Mouse (Mus musculus) myocyte (in vitro differentiated cells): ENCODE results near the gene Lect2. TPM values are rescaled to one million over a fixed set of nuclear protein-coding genes. Genes with fewer than 3 reads are reported as not detected.

Experiments
- H3K27me3 ChIP-seq: one replicate; pipeline ENCODE4 v1.6.1; 2011; ENCODE audit not compliant: control insufficient read depth, insufficient read depth, insufficient read length
- H3K36me3 ChIP-seq: one replicate; pipeline ENCODE4 v1.6.1; 2011; ENCODE audit not compliant: control insufficient read depth, insufficient read depth
- H3K4me2 ChIP-seq: one replicate; pipeline ENCODE4 v1.6.1; 2011; ENCODE audit warnings: low read depth, control low read depth
- H3K4me3 ChIP-seq: one replicate; pipeline ENCODE4 v1.5.1; 2011; ENCODE audit warnings: mild to moderate bottlenecking, control low read depth, moderate library complexity
- H3K79me2 ChIP-seq: one replicate; pipeline ENCODE4 v1.6.1; 2011; ENCODE audit not compliant: control insufficient read depth, insufficient read depth
- H3ac ChIP-seq: one replicate; pipeline ENCODE4 v1.6.1; 2011; ENCODE audit not compliant: control insufficient read depth, insufficient read length
- CEBPB ChIP-seq: IDR thresholded peaks from 2 replicates; pipeline ENCODE4 v1.6.1; 2011; ENCODE audit warnings: mild to moderate bottlenecking, moderate library complexity; ENCODE audit not compliant: poor library complexity, insufficient read depth, severe bottlenecking
- E2F4 ChIP-seq: IDR thresholded peaks from one replicate; pipeline ENCODE4 v1.6.1; 2011; ENCODE audit warnings: mild to moderate bottlenecking, control low read depth, moderate library complexity; ENCODE audit not compliant: insufficient read depth
- MAX ChIP-seq: IDR thresholded peaks from one replicate; pipeline ENCODE4 v1.6.1; 2011; ENCODE audit warnings: low read depth, mild to moderate bottlenecking, control low read depth
- MYOD1 ChIP-seq, 3 experiments: IDR thresholded peaks; one replicate each; pipeline ENCODE4 v1.6.1; 2011; ENCODE audit warnings: control low read depth in 2 of 3, low read depth in 2 of 3, mild to moderate bottlenecking in 2 of 3, moderate library complexity in 1 of 3; ENCODE audit not compliant: insufficient read length in 2 of 3, control insufficient read depth in 1 of 3
- MYOG ChIP-seq, 3 experiments: IDR thresholded peaks; one replicate each; pipeline ENCODE4 v1.6.1; 2011; ENCODE audit warnings: control low read depth in 2 of 3, low read depth in 2 of 3, mild to moderate bottlenecking in 2 of 3; ENCODE audit not compliant: insufficient read length in 2 of 3, control insufficient read depth in 1 of 3, insufficient read depth in 1 of 3
- POLR2A ChIP-seq: IDR thresholded peaks from one replicate; pipeline ENCODE4 v1.6.1; 2011; ENCODE audit warnings: low read depth, mild to moderate bottlenecking, control low read depth, moderate library complexity; ENCODE audit not compliant: insufficient read length
- POLR2AphosphoS2 ChIP-seq: IDR thresholded peaks from one replicate; pipeline ENCODE4 v1.6.1; 2011; ENCODE audit warnings: low read depth, control low read depth; ENCODE audit not compliant: insufficient read length
- REST ChIP-seq: IDR thresholded peaks from one replicate; pipeline ENCODE4 v1.6.1; 2011; ENCODE audit warnings: mild to moderate bottlenecking, control low read depth, moderate library complexity; ENCODE audit not compliant: insufficient read depth, insufficient read length
- SRF ChIP-seq: IDR thresholded peaks from one replicate; pipeline ENCODE4 v1.6.1; 2011; ENCODE audit warnings: low read depth; ENCODE audit not compliant: control insufficient read depth, insufficient read length
- TCF12 ChIP-seq: IDR thresholded peaks from one replicate; pipeline ENCODE4 v1.6.1; 2011; ENCODE audit warnings: mild to moderate bottlenecking, control low read depth; ENCODE audit not compliant: poor library complexity, insufficient read depth, severe bottlenecking
- TCF3 ChIP-seq: IDR thresholded peaks from one replicate; pipeline ENCODE4 v1.6.1; 2011; ENCODE audit warnings: low read depth, control low read depth; ENCODE audit not compliant: insufficient read length
- USF1 ChIP-seq: IDR thresholded peaks from one replicate; pipeline ENCODE4 v1.6.1; 2011; ENCODE audit warnings: low read depth, mild to moderate bottlenecking, control low read depth, moderate library complexity
- polyA plus RNA-seq: library from polyadenylated mRNA; unstranded; fragments of >200 nt; fragmentation: generic; extraction: Trizol; gene quantifications from one replicate; pipeline ENCODE4 v1.2.1, GENCODE M21; 2012; ENCODE audit warnings: missing spikeins

Lect2 gene
- polyA plus RNA-seq, 1 experiment, result not detected

DNA sequence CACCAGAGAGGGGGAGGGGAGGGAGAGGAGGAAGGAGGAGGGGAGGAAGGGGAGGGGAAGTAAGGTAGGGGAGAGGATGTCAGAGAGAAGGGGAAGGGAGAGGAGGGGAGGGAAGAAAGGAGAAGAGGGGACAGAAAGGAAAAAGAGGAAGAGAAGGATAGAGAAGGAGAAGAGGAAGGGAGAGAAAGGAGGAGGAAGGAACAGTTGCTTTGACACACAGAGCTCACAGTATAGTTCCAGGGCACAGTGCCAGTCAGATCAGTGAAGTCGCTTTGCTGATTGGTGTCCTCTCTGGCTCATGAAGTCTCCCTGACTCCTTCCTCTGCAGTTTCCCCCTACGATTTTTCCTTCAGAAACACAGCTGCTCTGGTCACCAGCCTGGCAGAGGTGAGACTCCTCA lies 43.6 kb upstream of the Lect2 start:
- no peak overlapping the region for H3K4me2 ChIP-seq
- no peak for TF ChIP-seq POLR2A
- TF ChIP-seq SRF, result no peak
- TF ChIP-seq REST, result no peak
- TF ChIP-seq CEBPB, result no peak
- TF ChIP-seq MAX, result no peak
- no peak for TF ChIP-seq MYOD1 (IDR thresholded peaks at IDR 0.05; ENCODE audit: control insufficient read depth in 1 of 3, insufficient read length in 2 of 3, low read depth in 2 of 3)
- TF ChIP-seq USF1, result no peak
- TF ChIP-seq E2F4, result no peak
- TF ChIP-seq TCF3, result no peak
- no peak overlapping the region for H3ac ChIP-seq
- no peak overlapping the region for H3K4me3 ChIP-seq
- H3K27me3 ChIP-seq, result no peaks in the 10 kb centered on the region
- H3K79me2 ChIP-seq, result no peaks in the 10 kb centered on the region
- H3K36me3 ChIP-seq, result no peaks in the 10 kb centered on the region

DNA sequence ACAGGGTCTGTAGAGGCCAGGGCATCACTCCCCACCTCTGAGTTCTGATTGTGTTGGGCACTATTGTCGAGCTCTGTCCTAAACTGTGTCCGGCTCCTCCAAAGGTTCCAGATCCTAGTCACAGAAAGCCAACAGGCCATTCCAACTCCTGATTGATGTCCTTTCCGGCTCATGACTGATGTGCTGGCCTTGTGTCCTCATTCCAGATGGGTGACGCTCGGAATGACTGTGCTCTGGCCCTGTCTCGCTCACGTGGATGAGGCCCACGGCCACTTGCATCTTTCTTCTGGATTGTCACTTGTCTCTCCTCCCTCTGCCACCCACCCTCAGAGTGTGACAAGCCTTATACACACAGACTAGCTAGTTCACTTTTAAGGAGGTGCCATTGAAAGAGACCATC lies 42.9 kb upstream of the Lect2 start:
- Histone ChIP-seq H3K36me3 (no peaks in the 10 kb centered on the region), H3K27me3 (no peaks in the 10 kb centered on the region), H3ac (no peak overlapping the region), H3K4me2 (no peak overlapping the region), H3K79me2 (no peaks in the 10 kb centered on the region), H3K4me3 (no peak overlapping the region)
- TF ChIP-seq USF1 (no peak), CEBPB (no peak), TCF3 (no peak), SRF (no peak), POLR2AphosphoS2 (no peak), POLR2A (no peak), MYOG (IDR thresholded peaks at IDR 0.05; ENCODE audit: control insufficient read depth in 1 of 3, insufficient read depth in 1 of 3, insufficient read length in 2 of 3, low read depth in 2 of 3) (no peak), TCF12 (no peak), REST (no peak), MAX (no peak), E2F4 (no peak), MYOD1 (IDR thresholded peaks at IDR 0.05; ENCODE audit: control insufficient read depth in 1 of 3, insufficient read length in 2 of 3, low read depth in 2 of 3) (no peak)

DNA sequence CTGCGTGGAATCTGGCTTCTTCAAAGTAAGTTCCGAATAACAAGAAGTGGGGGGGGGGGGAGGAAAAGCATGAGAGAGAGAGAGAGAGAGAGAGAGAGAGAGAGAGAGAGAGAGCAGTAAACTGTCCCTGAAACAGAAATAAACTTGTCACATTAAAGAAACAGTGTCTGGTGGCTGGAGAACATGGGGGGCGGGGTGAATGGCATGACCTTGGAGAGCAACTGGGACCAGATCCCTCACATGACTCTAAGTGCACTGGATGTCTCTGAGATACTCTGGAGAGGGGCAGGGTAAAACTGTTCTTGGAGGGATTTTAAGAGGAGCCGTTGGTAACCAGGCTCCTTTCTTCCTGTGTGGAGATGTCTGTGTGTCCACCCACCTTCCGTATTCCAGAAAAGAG lies 41.9 kb upstream of the Lect2 start:
- Histone ChIP-seq H3K4me2 (no peak overlapping the region), H3K36me3 (no peaks in the 10 kb centered on the region), H3K27me3 (no peaks in the 10 kb centered on the region), H3K4me3 (no peak overlapping the region), H3K79me2 (no peaks in the 10 kb centered on the region), H3ac (no peak overlapping the region)
- TF ChIP-seq CEBPB, result no peak
- no peak for TF ChIP-seq TCF12
- no peak for TF ChIP-seq SRF
- no peak for TF ChIP-seq USF1
- no peak for TF ChIP-seq MYOG (IDR thresholded peaks at IDR 0.05; ENCODE audit: control insufficient read depth in 1 of 3, insufficient read depth in 1 of 3, insufficient read length in 2 of 3, low read depth in 2 of 3)
- no peak for TF ChIP-seq POLR2AphosphoS2
- TF ChIP-seq E2F4, result no peak
- TF ChIP-seq REST, result no peak
- no peak for TF ChIP-seq MYOD1 (IDR thresholded peaks at IDR 0.05; ENCODE audit: control insufficient read depth in 1 of 3, insufficient read length in 2 of 3, low read depth in 2 of 3)

DNA sequence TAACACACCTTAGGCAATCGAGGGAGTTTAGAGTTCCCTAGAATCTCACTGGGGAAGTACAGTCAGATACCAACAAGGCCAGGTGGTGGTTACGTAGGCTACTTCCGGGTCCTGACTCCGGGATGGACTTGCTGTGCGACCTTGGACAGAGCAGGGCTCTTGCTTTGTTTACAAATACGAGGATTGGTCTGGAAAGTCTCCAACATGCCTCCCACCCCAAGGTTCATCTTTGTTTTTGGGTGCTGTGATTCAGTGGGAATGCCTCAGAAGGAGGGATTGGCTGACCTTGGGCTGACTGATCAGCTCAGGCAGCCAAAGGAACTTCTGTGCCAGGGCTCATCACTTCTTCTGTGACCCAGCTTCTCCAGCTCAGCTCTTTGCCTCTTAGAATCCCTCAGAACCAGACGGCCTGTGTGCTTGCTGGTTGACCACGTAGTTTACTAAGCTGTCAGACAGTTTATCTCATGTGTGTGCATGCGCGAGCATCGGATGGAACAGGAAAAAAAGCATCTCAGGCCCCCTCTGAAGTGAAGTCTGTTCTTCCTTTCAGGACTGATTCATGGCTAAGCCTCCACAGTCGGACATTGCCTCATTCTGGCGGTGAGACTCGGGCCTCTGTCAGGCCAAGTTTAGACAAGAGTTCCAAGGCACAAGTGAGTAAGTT lies 40.3 kb upstream of the Lect2 start:
- Histone ChIP-seq H3K4me3 (no peak overlapping the region), H3K27me3 (no peaks in the 10 kb centered on the region), H3K4me2 (no peak overlapping the region), H3K36me3 (no peaks in the 10 kb centered on the region), H3ac (no peak overlapping the region), H3K79me2 (no peaks in the 10 kb centered on the region)
- TF ChIP-seq MYOG (IDR thresholded peaks at IDR 0.05; ENCODE audit: control insufficient read depth in 1 of 3, insufficient read depth in 1 of 3, insufficient read length in 2 of 3, low read depth in 2 of 3), result no peak
- no peak for TF ChIP-seq MAX
- TF ChIP-seq POLR2AphosphoS2, result no peak
- TF ChIP-seq TCF12, result no peak
- no peak for TF ChIP-seq SRF
- no peak for TF ChIP-seq REST
- TF ChIP-seq CEBPB, result no peak
- TF ChIP-seq MYOD1 (IDR thresholded peaks at IDR 0.05; ENCODE audit: control insufficient read depth in 1 of 3, insufficient read length in 2 of 3, low read depth in 2 of 3), result no peak
- no peak for TF ChIP-seq E2F4
- TF ChIP-seq TCF3, result no peak
- TF ChIP-seq USF1, result no peak
- no peak for TF ChIP-seq POLR2A

DNA sequence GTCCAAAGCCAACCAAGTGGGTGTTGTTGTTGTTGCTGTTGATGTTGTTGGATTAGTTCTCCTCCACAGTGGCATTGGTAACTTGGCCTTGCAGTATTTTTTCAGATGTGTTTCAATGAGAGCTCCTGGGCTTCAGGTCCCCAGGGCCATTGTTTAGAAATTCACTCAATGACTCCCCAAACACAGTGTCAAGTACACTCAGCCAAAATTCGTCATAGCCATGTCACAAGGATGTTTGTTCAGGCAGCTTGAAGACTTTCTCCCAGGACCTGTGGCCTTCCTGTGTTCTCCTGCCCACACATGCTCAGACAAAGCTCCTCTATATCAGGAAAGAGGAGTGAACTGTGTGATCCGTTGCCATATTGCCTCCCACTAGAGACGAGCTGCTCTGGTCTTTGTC lies 37.7 kb upstream of the Lect2 start:
- no peaks in the 10 kb centered on the region for H3K79me2 ChIP-seq
- no peak for TF ChIP-seq E2F4
- no peak overlapping the region for H3ac ChIP-seq
- no peaks in the 10 kb centered on the region for H3K27me3 ChIP-seq
- no peak overlapping the region for H3K4me2 ChIP-seq
- H3K36me3 ChIP-seq, result no peaks in the 10 kb centered on the region
- H3K4me3 ChIP-seq, result no peak overlapping the region
